ENCODE assay signal across 14 mouse cellular contexts in the genomic region with DNA sequence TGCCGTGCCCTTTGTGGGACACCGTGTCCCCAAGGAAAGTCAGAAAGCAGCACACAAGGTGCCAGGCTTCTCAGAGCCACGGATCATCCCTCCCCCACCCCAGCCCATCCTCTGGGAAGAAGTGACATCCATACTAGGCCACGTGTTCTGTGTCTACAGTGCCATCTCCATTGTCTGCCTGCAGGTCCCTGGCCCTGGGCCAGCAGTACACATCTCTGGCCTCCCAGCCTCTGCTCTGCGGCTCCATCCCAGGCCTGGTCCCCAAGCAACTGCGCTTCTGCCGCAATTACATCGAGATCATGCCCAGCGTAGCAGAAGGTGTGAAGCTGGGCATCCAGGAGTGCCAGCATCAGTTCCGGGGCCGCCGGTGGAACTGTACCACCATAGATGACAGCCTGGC. TPM values are rescaled to one million over a fixed set of nuclear protein-coding genes. Genes with fewer than 3 reads are reported as not detected.
DNase-seq lines count a peak whose midpoint lies in the region; ATAC-seq and TF ChIP-seq lines count a peak whose summit lies in the region.
"Had no signal": no experiment of that assay in that cellular context is flagged by ENCODE, and none has a peak within 500 bp of the region (broad histone marks: within the 10 kb centered on the region; RNA-seq: fewer than 3 reads in every experiment).

No protein-coding gene starts in this region.

- H3K27me3 ChIP-seq in lung, postnatal 0 days (replicated peaks; ENCODE audit: insufficient read depth, low read length), result peaks cover 35% of the 10 kb centered on the region
- peaks cover 14% of the 10 kb centered on the region for H3K27me3 ChIP-seq in heart, adult 2 months (ENCODE audit: control insufficient read depth, insufficient read depth, low read length)

- H3K4me3 ChIP-seq in left cerebral cortex, adult 2 months, result 0 out of 2 replicates have a peak overlapping the region, but pooled peaks have one; percentile 8
- no peak overlapping the region for H3K4me3 ChIP-seq in lung, postnatal 0 days (ENCODE audit: low read depth, low read length)
- no peak overlapping the region for H3K4me3 ChIP-seq in heart, adult 2 months
- H3K4me3 ChIP-seq: embryonic facial prominence, embryonic 13.5 days; limb, embryonic 12.5 days had no signal

- H3K79me2 ChIP-seq in heart, adult 2 months (replicated peaks; ENCODE audit: control insufficient read depth, insufficient read depth, low read length), result no peaks in the 10 kb centered on the region

- no peaks in the 10 kb centered on the region for H3K9me3 ChIP-seq in lung, postnatal 0 days (ENCODE audit: low read length)

- H3K9ac ChIP-seq in lung, postnatal 0 days (replicated peaks; ENCODE audit: low read depth), result no peak overlapping the region
- no peak overlapping the region for H3K9ac ChIP-seq in heart, adult 2 months (ENCODE audit: low read depth, low read length)
- H3K9ac ChIP-seq: embryonic facial prominence, embryonic 13.5 days; limb, embryonic 12.5 days had no signal

- no peak overlapping the region for H3K4me2 ChIP-seq in lung, postnatal 0 days (replicated peaks; ENCODE audit: low read depth, low read length)
- H3K4me2 ChIP-seq: embryonic facial prominence, embryonic 13.5 days; limb, embryonic 12.5 days had no signal

- intact Hi-C loops in left cerebral cortex, adult 2 months (cut with DNase I), result no loop called here
- intact Hi-C loops in left cerebral cortex, postnatal 10 days (cut with DNase I), result no loop called here
- intact Hi-C loops in heart, adult 2 months (cut with DNase I), result no loop called here

- H3K27ac ChIP-seq in left cerebral cortex, adult 2 months, result peak overlapping the region; percentile 47; the same call in 1 of the 2 replicates
- H3K27ac ChIP-seq in lung, postnatal 0 days (ENCODE audit: low read length), result no peak overlapping the region
- H3K27ac ChIP-seq in heart, adult 2 months, result no peak overlapping the region
- H3K27ac ChIP-seq: embryonic facial prominence, embryonic 13.5 days; limb, embryonic 12.5 days had no signal

- ATAC-seq in lung, postnatal 0 days, result no peak

- no peak for TF ChIP-seq POLR2A in heart, adult 2 months (IDR thresholded peaks at IDR 0.05; ENCODE audit: insufficient read depth, low read depth, low read length)

- no peaks in the 10 kb centered on the region for H3K4me1 ChIP-seq in lung, postnatal 0 days (ENCODE audit: insufficient read depth, low read depth, low read length)
- peaks cover 2% of the 10 kb centered on the region; the same call in 1 of the 2 replicates for H3K4me1 ChIP-seq in heart, adult 2 months (ENCODE audit: control insufficient read depth, insufficient read depth, low read length)

- 36% methylated on average over 12 of the region's 12 CpGs for WGBS in lung, postnatal 0 days
- 47% methylated on average over 12 of the region's 12 CpGs for WGBS in heart, adult 2 months

- no peak for TF ChIP-seq CTCF in left cerebral cortex, adult 2 months (IDR thresholded peaks at IDR 0.05)
- TF ChIP-seq CTCF in lung, postnatal 0 days (IDR thresholded peaks at IDR 0.05), result no peak
- no peak for TF ChIP-seq CTCF in heart, adult 2 months (IDR thresholded peaks at IDR 0.05)

- no peaks in the 10 kb centered on the region for H3K36me3 ChIP-seq in lung, postnatal 0 days (ENCODE audit: insufficient read depth, low read length)
- H3K36me3 ChIP-seq in heart, adult 2 months (ENCODE audit: control insufficient read depth, insufficient read depth, low read length), result no peaks in the 10 kb centered on the region
- H3K36me3 ChIP-seq: embryonic facial prominence, embryonic 13.5 days; limb, embryonic 12.5 days had no signal

- no peak for TF ChIP-seq EP300 in lung, postnatal 0 days (IDR thresholded peaks at IDR 0.05)
- no peak for TF ChIP-seq EP300 in heart, adult 2 months (IDR thresholded peaks at IDR 0.05; ENCODE audit: insufficient read depth, low read depth, low read length)

- DNase-seq in adrenal gland, postnatal 14 days, result peak; percentile 21
- no peak for DNase-seq in adrenal gland, postnatal 4 days (ENCODE audit: low spot score in 2 of 2)
- DNase-seq in left cerebral cortex, adult 2 months (ENCODE audit: extremely low spot score in 1 of 2, low spot score in 2 of 2), result no peak
- DNase-seq in left cerebral cortex, postnatal 10 days (ENCODE audit: extremely low spot score in 1 of 2, low spot score in 2 of 2), result no peak
- peak; percentile 64 for DNase-seq in layer of hippocampus, adult 9-11 months
- DNase-seq in retina, embryonic 14.5 days (ENCODE audit: low spot score), result peak; percentile 53
- no peak for DNase-seq in lung, postnatal 0 days (ENCODE audit: low spot score)
- no peak for DNase-seq in heart, adult 2 months
- DNase-seq: heart, postnatal 10 days had no signal

RNA-seq across cellular contexts. Expression of a gene that starts 34.0 kb away (rescaled TPM):
- total RNA-seq in adrenal gland, postnatal 14 days (2021), result 0.15 TPM in 1 of 2 replicates, not detected in the other
- total RNA-seq in adrenal gland, postnatal 4 days (2021), result under 1 TPM; 0.11 to 0.42 TPM
- total RNA-seq in left cerebral cortex, adult 2 months (2021), result 1 to 10 TPM; 1.2 TPM
- under 1 TPM; 0.69 to 0.99 TPM for total RNA-seq in left cerebral cortex, postnatal 10 days (2021)
- polyA plus RNA-seq in lung, postnatal 0 days (2015; fragmentation: Nextera tagmentation; extraction: Ambion mirVana), result 0.08 and 0.49 TPM in 2 replicates
- total RNA-seq in heart, adult 2 months (2021), result not detected
- polyA plus RNA-seq in heart, adult 2 months (2012; rRNA removed), result not detected in 2 replicates
- total RNA-seq: heart, postnatal 10 days; MEL; neutrophil, adult 5-6 weeks had no signal

RNA-seq across cellular contexts. Expression of a gene that starts 58.3 kb away (rescaled TPM):
- 0.22 and 0.23 TPM in 2 replicates for total RNA-seq in adrenal gland, postnatal 14 days (2021)
- 1 to 10 TPM in 1 of 2 experiments, under 1 TPM in 1; 0.28 to 1.1 TPM for total RNA-seq in adrenal gland, postnatal 4 days (2021)
- under 1 TPM; 0.23 to 0.34 TPM for total RNA-seq in left cerebral cortex, adult 2 months (2021)
- total RNA-seq in left cerebral cortex, postnatal 10 days (2021), result under 1 TPM in 1 of 2 experiments, not detected in 1; 0.08 TPM
- 0.08 and 0.11 TPM in 2 replicates for polyA plus RNA-seq in lung, postnatal 0 days (2015; fragmentation: Nextera tagmentation; extraction: Ambion mirVana)
- total RNA-seq in heart, adult 2 months (2021), result under 1 TPM; 0.70 to 0.75 TPM
- polyA plus RNA-seq in heart, adult 2 months (2012; rRNA removed), result 0.41 and 0.61 TPM in 2 replicates
- total RNA-seq: MEL; neutrophil, adult 5-6 weeks had no signal
- polyA plus RNA-seq: lung, embryonic 16.5 days had no signal

Comparison
In these comparisons a context has a peak if more than half of its experiments do, and no peak if none do; other contexts are left out.
1. DNase-seq: peak in adrenal gland, postnatal 14 days (single experiment), layer of hippocampus, adult 9-11 months (single experiment) and retina, embryonic 14.5 days (single experiment); none in adrenal gland, postnatal 4 days (0 of 2), left cerebral cortex, adult 2 months (0 of 2), left cerebral cortex, postnatal 10 days (0 of 2), lung, postnatal 0 days (single experiment) and heart, adult 2 months (0 of 2).